Mouse (Mus musculus) embryonic facial prominence, embryonic 14.5 days (tissue): ENCODE results near the gene Gm10190. TPM values are rescaled to one million over a fixed set of nuclear protein-coding genes. Genes with fewer than 3 reads are reported as not detected.

Experiments used
- ATAC-seq: fragments of 200-750 bp; cut with Nextera tagmentation; 2 replicates; pipeline ENCODE4 v1.8.0; 2017; ENCODE audit warnings: low read depth, moderate number of reproducible peaks, moderate TSS enrichment
- DNase-seq: peaks from one replicate; pipeline ENCODE4 v3.0.0-alpha.2; 2015; ENCODE audit warnings: low spot score
- H3K27ac ChIP-seq: fragments of 300-500 bp; sonication (generic); replicated peaks from 2 replicates; pipeline ENCODE4 v1.5.1; 2014; ENCODE audit warnings: low read depth, mild to moderate bottlenecking, low read length, moderate library complexity
- H3K27me3 ChIP-seq: fragments of 300-500 bp; sonication (generic); replicated peaks from 2 replicates; pipeline ENCODE4 v1.6.1; 2014; ENCODE audit warnings: low read length; ENCODE audit not compliant: control insufficient read depth, insufficient read depth
- H3K36me3 ChIP-seq: fragments of 300-500 bp; sonication (generic); 2 replicates; pipeline ENCODE4 v1.6.1; 2014; ENCODE audit warnings: low read length, mixed read lengths; ENCODE audit not compliant: control insufficient read depth, insufficient read depth
- H3K4me1 ChIP-seq: fragments of 300-500 bp; sonication (generic); 2 replicates; pipeline ENCODE4 v1.6.1; 2014; ENCODE audit warnings: antibody characterized with exemption, low read length; ENCODE audit not compliant: control insufficient read depth, insufficient read depth
- H3K4me2 ChIP-seq: fragments of 300-500 bp; sonication (generic); 2 replicates; pipeline ENCODE4 v1.6.1; 2014; ENCODE audit warnings: low read depth, mild to moderate bottlenecking, low read length, moderate library complexity, mixed read lengths
- H3K4me3 ChIP-seq: fragments of 300-500 bp; sonication (generic); 2 replicates; pipeline ENCODE4 v1.5.1; 2014; ENCODE audit warnings: low read depth, mild to moderate bottlenecking, low read length
- H3K9ac ChIP-seq: fragments of 300-500 bp; sonication (generic); 2 replicates; pipeline ENCODE4 v1.6.1; 2014; ENCODE audit warnings: low read depth, mild to moderate bottlenecking, low read length, moderate library complexity, mixed read lengths
- H3K9me3 ChIP-seq: fragments of 300-500 bp; sonication (generic); 2 replicates; pipeline ENCODE4 v1.6.1; 2016; ENCODE audit warnings: low read length; ENCODE audit not compliant: control insufficient read depth
- WGBS: fragments of 180-500 bp; shearing (Covaris S2); extraction: QIAGEN DNeasy Blood & Tissue Kit; methylation state at CpG from one replicate; pipeline ENCODE4 v1.1.7; 2014; 5-methylcytosine and 5-hydroxymethylcytosine counted together
- polyA plus RNA-seq: library from polyadenylated mRNA; unstranded; fragments of >200 nt; fragmentation: Nextera tagmentation; extraction: Ambion mirVana; gene quantifications from 2 replicates; pipeline ENCODE4 v1.2.1, GENCODE M21; 2014

Gene Gm10190
- polyA plus RNA-seq = 0.75 and 1.8 TPM in 2 replicates

GRCm38 (mm10) chr17:80372989-80373725 lies at the start of gene Gm10190:
TSS of gene Gm10190 (minus strand) at chr17:80373541.
- H3K4me1 ChIP-seq = peaks cover 6% of the 10 kb centered on the region; the same call in 1 of the 2 replicates
- 3% methylated on average over 12 of the region's 102 CpGs for WGBS
- DNase-seq (peak; percentile 98), ATAC-seq (peak; percentile 99)
- peak within 1 kb of the TSS; percentile 77 for H3K27ac ChIP-seq
- peak within 1 kb of the TSS; percentile 51 for H3K4me3 ChIP-seq
- no peaks in the 10 kb centered on the region for H3K36me3 ChIP-seq
- H3K27me3 ChIP-seq = no peaks in the 10 kb centered on the region; the same call in 1 of the 2 replicates
- peak within 1 kb of the TSS; percentile 82 for H3K9ac ChIP-seq
- H3K9me3 ChIP-seq = no peaks in the 10 kb centered on the region
- H3K4me2 ChIP-seq = peak within 1 kb of the TSS; percentile 89

GRCm38 (mm10) chr17:80420998-80421397 lies 47.7 kb upstream of the Gm10190 start:
- Histone ChIP-seq H3K27ac (no peak overlapping the region), H3K9me3 (no peaks in the 10 kb centered on the region), H3K4me3 (no peak overlapping the region), H3K27me3 (no peaks in the 10 kb centered on the region), H3K4me2 (no peak overlapping the region), H3K4me1 (no peaks in the 10 kb centered on the region), H3K9ac (no peak overlapping the region), H3K36me3 (peaks cover 53% of the 10 kb centered on the region)
- no peak for ATAC-seq
- DNase-seq = no peak
- WGBS = 89% methylated on average over 1 of the region's 1 CpGs

- no peaks in the 10 kb centered on the region for H3K4me1 ChIP-seq
- no peaks in the 10 kb centered on the region for H3K9me3 ChIP-seq
- H3K27me3 ChIP-seq = no peaks in the 10 kb centered on the region
- H3K27ac ChIP-seq = no peak overlapping the region
- H3K4me3 ChIP-seq = no peak overlapping the region
- no peak overlapping the region for H3K4me2 ChIP-seq
- DNase-seq (no peak), ATAC-seq (no peak)
- H3K9ac ChIP-seq = no peak overlapping the region
- WGBS = 89% methylated on average over 10 of the region's 10 CpGs
- peaks cover 72% of the 10 kb centered on the region for H3K36me3 ChIP-seq
These were observed 45.4 kb upstream of the Gm10190 start for GRCm38 (mm10) chr17:80418572-80419210.

DNA sequence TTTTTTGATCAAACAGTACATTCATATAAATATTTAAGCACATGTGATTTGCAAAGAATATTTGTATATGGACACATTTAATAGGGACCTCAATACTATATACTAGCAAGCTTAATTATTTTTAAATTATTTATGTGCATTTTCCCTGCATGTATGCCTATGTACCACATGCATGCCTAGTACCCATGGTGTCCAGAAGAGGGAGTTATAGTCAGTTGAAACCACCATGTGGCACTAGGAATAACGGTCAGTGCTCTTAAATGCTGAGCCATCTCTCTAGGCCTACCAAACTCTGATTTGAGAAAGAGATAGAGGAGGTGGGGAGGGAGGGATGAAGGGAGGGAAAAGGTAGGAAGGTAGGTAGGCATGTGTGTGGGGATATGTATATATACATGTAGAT lies 37.8 kb upstream of the Gm10190 start:
- H3K9ac ChIP-seq = no peak overlapping the region
- no peaks in the 10 kb centered on the region for H3K9me3 ChIP-seq
- no peaks in the 10 kb centered on the region for H3K4me1 ChIP-seq
- 84% methylated on average over 1 of the region's 1 CpGs for WGBS
- DNase-seq (no peak), ATAC-seq (no peak)
- no peak overlapping the region for H3K4me2 ChIP-seq
- H3K36me3 ChIP-seq = peaks cover 85% of the 10 kb centered on the region
- no peak overlapping the region for H3K27ac ChIP-seq
- no peak overlapping the region for H3K4me3 ChIP-seq
- no peaks in the 10 kb centered on the region for H3K27me3 ChIP-seq

GRCm38 (mm10) chr17:80398243-80398642 lies 24.9 kb upstream of the Gm10190 start:
- no peaks in the 10 kb centered on the region for H3K4me1 ChIP-seq
- WGBS = 94% methylated on average over 7 of the region's 7 CpGs
- DNase-seq (no peak), ATAC-seq (no peak)
- H3K9me3 ChIP-seq = no peaks in the 10 kb centered on the region
- H3K36me3 ChIP-seq = peaks cover 42% of the 10 kb centered on the region
- no peaks in the 10 kb centered on the region for H3K27me3 ChIP-seq
- H3K4me3 ChIP-seq = no peak overlapping the region
- H3K27ac ChIP-seq = no peak overlapping the region
- H3K9ac ChIP-seq = no peak overlapping the region
- no peak overlapping the region for H3K4me2 ChIP-seq

DNA sequence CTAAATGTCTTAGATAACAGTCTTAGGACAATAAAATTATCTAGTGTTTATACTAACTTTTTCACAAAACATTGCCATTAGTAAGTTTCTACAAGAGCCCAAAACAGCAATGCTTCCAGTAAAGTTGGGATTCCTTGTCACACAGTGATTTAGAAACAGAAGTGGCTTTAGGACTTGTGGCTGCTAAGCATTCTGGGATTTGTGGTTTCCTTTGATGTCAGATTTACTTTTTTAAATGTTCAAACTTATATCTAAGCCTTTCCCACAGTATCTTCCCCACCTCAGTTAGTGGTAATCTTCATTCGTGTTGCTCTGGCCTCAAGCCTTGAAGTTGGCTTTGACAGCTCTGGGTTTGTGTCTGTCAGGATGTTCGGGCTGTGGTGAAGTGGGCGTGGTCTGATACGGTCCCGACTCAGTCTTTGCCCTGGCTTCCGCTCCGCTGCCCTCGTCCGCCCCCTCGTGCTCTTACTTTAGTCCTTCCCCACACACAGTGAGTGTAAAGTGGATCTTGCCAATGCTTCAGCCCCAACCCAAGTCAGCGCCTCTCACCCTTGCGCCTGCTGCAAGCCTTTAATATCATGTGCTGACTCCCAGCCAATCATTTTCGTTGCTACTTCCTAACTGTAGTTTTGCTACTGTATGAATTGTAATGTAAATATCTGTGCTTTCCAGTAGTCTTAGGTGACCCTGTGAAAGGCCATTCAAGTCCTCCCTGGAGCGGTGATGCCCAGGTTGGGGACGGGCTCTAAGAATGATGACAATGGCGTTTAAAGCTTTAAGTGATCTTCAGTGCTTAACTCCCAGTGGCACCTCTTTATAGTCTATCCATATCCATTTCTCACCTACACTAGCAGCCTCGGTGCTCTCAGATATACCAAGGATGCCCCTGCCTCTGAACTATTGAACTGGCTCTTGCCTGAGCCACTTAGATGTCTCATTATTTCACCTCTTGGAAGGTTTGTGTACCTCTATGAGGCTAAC lies 18.4 kb upstream of the Gm10190 start:
- H3K4me1 ChIP-seq = no peaks in the 10 kb centered on the region; the same call in 1 of the 2 replicates
- H3K27ac ChIP-seq = no peak overlapping the region
- H3K9me3 ChIP-seq = no peaks in the 10 kb centered on the region
- H3K4me3 ChIP-seq = peak overlapping the region; percentile 44
- H3K36me3 ChIP-seq = 0 out of 2 replicates have a peak, but pooled peaks cover 3% of the 10 kb centered on the region
- ATAC-seq (peak; percentile 88), DNase-seq (peak; percentile 80)
- H3K27me3 ChIP-seq = no peaks in the 10 kb centered on the region
- 12% methylated on average over 17 of the region's 17 CpGs for WGBS
- peak overlapping the region; percentile 60 for H3K9ac ChIP-seq
- peak overlapping the region; percentile 69 for H3K4me2 ChIP-seq

DNA sequence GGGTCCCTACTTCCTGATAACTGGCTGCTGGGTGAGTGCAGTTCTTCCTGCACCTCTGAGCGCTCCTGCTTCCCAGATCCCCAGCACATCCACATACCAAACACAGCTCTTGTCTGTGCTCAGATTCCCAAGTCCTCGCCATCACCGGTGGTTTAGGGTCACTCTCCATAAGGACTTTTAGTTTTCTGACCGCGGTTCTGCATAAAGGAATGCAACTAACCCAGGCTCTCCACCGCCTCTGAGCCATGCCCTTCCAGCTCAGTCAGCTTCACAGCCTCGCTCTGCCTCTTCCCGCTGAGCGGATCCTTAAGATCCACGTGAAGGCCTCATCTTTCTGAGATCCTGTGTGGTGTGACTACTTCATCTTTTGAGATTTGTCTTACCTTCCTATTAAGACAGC lies 16.7 kb upstream of the Gm10190 start:
- Histone ChIP-seq H3K36me3 (no peaks in the 10 kb centered on the region), H3K4me1 (no peaks in the 10 kb centered on the region; the same call in 1 of the 2 replicates), H3K27me3 (no peaks in the 10 kb centered on the region), H3K9ac (no peak overlapping the region), H3K9me3 (no peaks in the 10 kb centered on the region), H3K27ac (no peak overlapping the region), H3K4me2 (no peak overlapping the region), H3K4me3 (no peak overlapping the region)
- WGBS = 64% methylated on average over 10 of the region's 10 CpGs
- ATAC-seq (no peak), DNase-seq (no peak)

- Histone ChIP-seq H3K9me3 (no peaks in the 10 kb centered on the region), H3K4me1 (no peaks in the 10 kb centered on the region), H3K4me3 (no peak overlapping the region), H3K4me2 (no peak overlapping the region), H3K27ac (no peak overlapping the region), H3K36me3 (no peaks in the 10 kb centered on the region), H3K27me3 (no peaks in the 10 kb centered on the region), H3K9ac (no peak overlapping the region)
- no peak for ATAC-seq
- DNase-seq = no peak
- WGBS = 56% methylated on average over 1 of the region's 1 CpGs
These were observed 12.3 kb upstream of the Gm10190 start for GRCm38 (mm10) chr17:80385671-80386070.
